Mouse (Mus musculus) midbrain, embryonic 16.5 days (tissue): ENCODE results near the gene Ttc7b. TPM values are rescaled to one million over a fixed set of nuclear protein-coding genes. Genes with fewer than 3 reads are reported as not detected.

Experiments used
- ATAC-seq: fragments of 200-750 bp; cut with Nextera tagmentation; 2 replicates; pipeline ENCODE4 v1.8.0; 2017; ENCODE audit warnings: moderate TSS enrichment
- H3K27ac ChIP-seq: fragments of 300-500 bp; sonication (generic); 2 replicates; pipeline ENCODE4 v1.5.1; 2014; ENCODE audit warnings: mild to moderate bottlenecking, low read length, mixed read lengths
- H3K27me3 ChIP-seq: fragments of 300-500 bp; sonication (generic); 2 replicates; pipeline ENCODE4 v1.6.1; 2014; ENCODE audit warnings: low read depth, low read length, mixed read lengths; ENCODE audit not compliant: control insufficient read depth, insufficient read depth
- H3K36me3 ChIP-seq: fragments of 300-500 bp; sonication (generic); 2 replicates; pipeline ENCODE4 v1.6.1; 2014; ENCODE audit warnings: mild to moderate bottlenecking, low read length, moderate library complexity, mixed read lengths; ENCODE audit not compliant: control insufficient read depth, insufficient read depth
- H3K4me1 ChIP-seq: fragments of 300-500 bp; sonication (generic); 2 replicates; pipeline ENCODE4 v1.6.1; 2014; ENCODE audit warnings: mild to moderate bottlenecking, low read length, mixed read lengths; ENCODE audit not compliant: control insufficient read depth, insufficient read depth
- H3K4me2 ChIP-seq: fragments of 300-500 bp; sonication (generic); 2 replicates; pipeline ENCODE4 v1.6.1; 2014; ENCODE audit warnings: mild to moderate bottlenecking, low read length, mixed read lengths
- H3K4me3 ChIP-seq: fragments of 300-500 bp; sonication (generic); 2 replicates; pipeline ENCODE4 v1.5.1; 2014; ENCODE audit warnings: low read depth, mild to moderate bottlenecking, low read length, moderate library complexity, mixed read lengths
- H3K9ac ChIP-seq: fragments of 300-500 bp; sonication (generic); 2 replicates; pipeline ENCODE4 v1.6.1; 2014; ENCODE audit warnings: low read depth, low read length, mixed read lengths
- H3K9me3 ChIP-seq: fragments of 300-500 bp; sonication (generic); replicated peaks from 2 replicates; pipeline ENCODE4 v1.6.1; 2014; ENCODE audit warnings: mild to moderate bottlenecking, low read length, mixed read lengths; ENCODE audit not compliant: control insufficient read depth, poor library complexity, severe bottlenecking
- WGBS: fragments of 180-500 bp; shearing (Covaris S2); extraction: QIAGEN DNeasy Blood & Tissue Kit; methylation state at CpG from one replicate; pipeline ENCODE4 v1.1.7; 2014; 5-methylcytosine and 5-hydroxymethylcytosine counted together
- polyA plus RNA-seq: library from polyadenylated mRNA; unstranded; fragments of >200 nt; fragmentation: Nextera tagmentation; extraction: Ambion mirVana; gene quantifications from 2 replicates; pipeline ENCODE4 v1.2.1, GENCODE M21; 2015

Gene Ttc7b
- polyA plus RNA-seq, 1 experiment from 2014 or later, result 7.2 TPM

DNA sequence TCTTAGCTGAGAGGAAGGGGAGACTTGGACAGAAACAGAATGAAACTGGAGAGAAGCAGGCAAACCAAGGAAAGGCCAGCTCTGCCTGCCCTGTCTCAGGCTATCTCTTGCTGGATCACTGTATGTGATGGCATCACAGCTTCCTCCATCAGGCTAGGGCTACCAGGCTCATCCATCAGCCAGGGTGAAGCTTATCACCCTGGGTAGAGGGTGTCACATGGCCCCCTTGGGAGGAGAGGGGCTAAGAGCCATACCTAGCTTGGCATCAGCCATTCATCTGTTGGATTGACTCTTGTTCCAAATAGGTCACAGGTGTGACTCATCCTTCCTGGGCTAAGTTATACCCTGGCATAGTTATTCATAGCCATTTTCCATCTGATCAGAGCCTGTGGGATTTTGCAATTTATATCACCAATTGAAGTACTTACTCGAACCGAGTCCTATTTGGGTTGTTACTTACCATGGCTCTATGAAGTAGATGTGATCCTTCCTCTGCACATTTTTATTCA lies 265.1 kb downstream of the Ttc7b start:
- WGBS, result 94% methylated on average over 2 of the region's 2 CpGs
- H3K36me3 ChIP-seq, result no peaks in the 10 kb centered on the region
- ATAC-seq, result no peak
- no peak overlapping the region for H3K4me2 ChIP-seq
- H3K4me1 ChIP-seq, result no peaks in the 10 kb centered on the region
- H3K9me3 ChIP-seq, result no peaks in the 10 kb centered on the region
- H3K27me3 ChIP-seq, result no peaks in the 10 kb centered on the region
- no peak overlapping the region for H3K4me3 ChIP-seq
- no peak overlapping the region for H3K27ac ChIP-seq
- H3K9ac ChIP-seq, result no peak overlapping the region

DNA sequence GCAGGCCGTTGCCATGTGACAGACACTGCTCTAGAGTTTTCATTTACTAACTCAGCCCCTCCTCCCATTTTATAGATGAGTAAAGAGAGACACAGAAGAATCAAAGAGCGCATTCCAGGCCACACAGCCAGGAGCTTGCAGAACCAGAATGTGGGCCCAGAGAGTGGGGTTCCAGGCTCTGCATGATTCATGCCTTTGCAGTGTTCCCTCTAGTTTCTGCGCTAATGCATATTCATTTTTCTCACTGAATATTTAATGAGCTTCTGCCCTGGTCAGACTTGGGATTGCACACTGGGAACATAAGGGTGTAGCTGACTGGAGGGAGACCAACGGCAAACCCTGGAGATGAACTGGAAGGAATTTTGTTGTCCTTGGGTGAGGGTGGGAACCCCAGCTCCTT lies 266.2 kb downstream of the Ttc7b start:
- Histone ChIP-seq H3K9me3 (no peaks in the 10 kb centered on the region), H3K27me3 (no peaks in the 10 kb centered on the region), H3K9ac (no peak overlapping the region), H3K4me2 (no peak overlapping the region), H3K27ac (no peak overlapping the region), H3K36me3 (no peaks in the 10 kb centered on the region), H3K4me1 (no peaks in the 10 kb centered on the region), H3K4me3 (no peak overlapping the region)
- peak; percentile 18; the same call in 1 of the 2 replicates for ATAC-seq
- WGBS, result 71% methylated on average over 4 of the region's 4 CpGs

Other genes with a start within 250 kb of the Ttc7b start
- 6.8 and 7.0 TPM in 2 replicates for gene Rps6ka5, start 206.2 kb upstream of the Ttc7b start, polyA plus RNA-seq